ENCODE assay signal across 21 mouse cellular contexts in the genomic region with DNA sequence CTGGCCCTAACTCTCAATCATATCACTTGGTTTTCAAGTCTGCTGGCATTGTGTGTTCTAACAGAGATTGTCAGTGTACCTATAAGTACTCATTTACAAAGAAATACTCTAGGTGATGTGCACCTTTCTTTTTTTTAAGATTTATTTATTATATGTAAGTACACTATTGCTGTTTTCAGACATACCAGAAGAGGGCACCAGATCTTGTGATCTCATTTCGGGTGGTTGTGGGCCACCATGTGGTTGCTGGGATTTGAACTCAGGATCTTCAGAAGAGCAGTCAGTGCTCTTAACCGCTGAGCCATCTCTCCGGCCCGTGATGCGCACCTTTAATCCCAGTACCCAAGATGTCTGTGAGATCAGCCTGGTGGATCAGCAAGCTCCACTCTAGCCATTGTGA. TPM values are rescaled to one million over a fixed set of nuclear protein-coding genes. Genes with fewer than 3 reads are reported as not detected.
DNase-seq lines count a peak whose midpoint lies in the region; ATAC-seq and TF ChIP-seq lines count a peak whose summit lies in the region.
"Had no signal": no experiment of that assay in that cellular context is flagged by ENCODE, and none has a peak within 500 bp of the region (broad histone marks: within the 10 kb centered on the region; RNA-seq: fewer than 3 reads in every experiment).

No protein-coding gene starts in this region.

- peak; percentile 42 for DNase-seq in CD4-positive, CD25-positive, alpha-beta regulatory T cell, adult 2 months (ENCODE audit: low read depth, low spot score)
- DNase-seq in kidney, postnatal 0 days (ENCODE audit: low spot score) = no peak
- no peak for DNase-seq in kidney, postnatal 10 days
- peak; percentile 30 for DNase-seq in thymus, postnatal 14 days
- DNase-seq in thymus, postnatal 4 days = no peak
- peak; percentile 52 for DNase-seq in splenic B cell, adult 2 months (ENCODE audit: low read depth, low spot score)
- no peak for DNase-seq in yolk sac, embryonic 10.5 days (ENCODE audit: low spot score)
- DNase-seq: adrenal gland, postnatal 25 days; cerebellum, adult 11-12 months; cerebellum, postnatal 14 days; forebrain, postnatal 0 days; kidney, postnatal 14 days; left cerebral cortex, postnatal 4 days; liver, embryonic 13.5 days had no signal

- no peak overlapping the region for H3K4me3 ChIP-seq in kidney, postnatal 0 days (replicated peaks; ENCODE audit: low read depth, low read length)
- H3K4me3 ChIP-seq: embryonic facial prominence, embryonic 15.5 days; heart, embryonic 12.5 days; intestine, embryonic 15.5 days; liver, embryonic 13.5 days; midbrain, embryonic 15.5 days; myocyte had no signal

- peak; percentile 24 for TF ChIP-seq CTCF in kidney, postnatal 0 days (IDR thresholded peaks at IDR 0.05; ENCODE audit: low read depth)

- H3K36me3 ChIP-seq in kidney, postnatal 0 days (ENCODE audit: insufficient read depth, low read length) = no peaks in the 10 kb centered on the region
- no peaks in the 10 kb centered on the region for H3K36me3 ChIP-seq in splenic B cell, adult 2 months (ENCODE audit: control insufficient read depth, insufficient read depth, low read length, poor library complexity, severe bottlenecking)
- H3K36me3 ChIP-seq: embryonic facial prominence, embryonic 15.5 days; heart, embryonic 12.5 days; intestine, embryonic 15.5 days; liver, embryonic 13.5 days; midbrain, embryonic 15.5 days had no signal

- H3K27me3 ChIP-seq in kidney, postnatal 0 days (ENCODE audit: insufficient read depth, low read length) = no peaks in the 10 kb centered on the region
- no peaks in the 10 kb centered on the region for H3K27me3 ChIP-seq in splenic B cell, adult 2 months (ENCODE audit: control insufficient read depth, insufficient read depth, low read length, poor library complexity, severe bottlenecking)
- H3K27me3 ChIP-seq: embryonic facial prominence, embryonic 15.5 days; heart, embryonic 12.5 days; intestine, embryonic 15.5 days; midbrain, embryonic 15.5 days had no signal

- H3K9me3 ChIP-seq in kidney, postnatal 0 days (replicated peaks; ENCODE audit: low read length) = no peaks in the 10 kb centered on the region
- H3K9me3 ChIP-seq: embryonic facial prominence, embryonic 15.5 days; heart, embryonic 12.5 days; intestine, embryonic 15.5 days; liver, embryonic 13.5 days; midbrain, embryonic 15.5 days had no signal

- WGBS in kidney, postnatal 0 days = 95% methylated on average over 5 of the region's 5 CpGs

- no peak for ATAC-seq in CD4-positive, CD25-positive, alpha-beta regulatory T cell, adult 4 months
- ATAC-seq in kidney, postnatal 0 days (replicated peaks; ENCODE audit: low FRiP score, low read depth) = no peak
- ATAC-seq: forebrain, postnatal 0 days; intestine, embryonic 15.5 days; midbrain, embryonic 15.5 days had no signal

- H3K27ac ChIP-seq in kidney, postnatal 0 days = no peak overlapping the region
- H3K27ac ChIP-seq: embryonic facial prominence, embryonic 15.5 days; hindbrain, embryonic 14.5 days; intestine, embryonic 15.5 days; liver, embryonic 13.5 days; midbrain, embryonic 15.5 days had no signal

- H3K9ac ChIP-seq in kidney, postnatal 0 days (ENCODE audit: low read depth, low read length) = no peak overlapping the region
- H3K9ac ChIP-seq: embryonic facial prominence, embryonic 15.5 days; forebrain, postnatal 0 days; heart, embryonic 12.5 days; hindbrain, embryonic 14.5 days; intestine, embryonic 15.5 days; liver, embryonic 13.5 days; midbrain, embryonic 15.5 days had no signal

- no peak overlapping the region for H3K4me2 ChIP-seq in kidney, postnatal 0 days (ENCODE audit: low read length)
- H3K4me2 ChIP-seq: embryonic facial prominence, embryonic 15.5 days; heart, embryonic 12.5 days; hindbrain, embryonic 14.5 days; intestine, embryonic 15.5 days; liver, embryonic 13.5 days; midbrain, embryonic 15.5 days had no signal

- no peaks in the 10 kb centered on the region for H3K4me1 ChIP-seq in kidney, postnatal 0 days (replicated peaks; ENCODE audit: insufficient read depth, low read length)
- H3K4me1 ChIP-seq: embryonic facial prominence, embryonic 15.5 days; midbrain, embryonic 15.5 days had no signal

RNA-seq across cellular contexts. Expression of gene Slc16a10, which starts 37.1 kb away (rescaled TPM):
- polyA plus RNA-seq in CD4-positive, CD25-positive, alpha-beta regulatory T cell, adult 4 months (2017; shearing (Covaris generic)) = 1 to 10 TPM; 2.5 to 3.0 TPM
- 10.0 and 10.1 TPM in 2 replicates for polyA plus RNA-seq in kidney, postnatal 0 days (2015; fragmentation: Nextera tagmentation; extraction: Ambion mirVana)

Comparison
In these comparisons a context has a peak if more than half of its experiments do, and no peak if none do; other contexts are left out.
1. DNase-seq: peak in CD4-positive, CD25-positive, alpha-beta regulatory T cell, adult 2 months (single experiment), thymus, postnatal 14 days (single experiment) and splenic B cell, adult 2 months (single experiment); none in kidney, postnatal 0 days (single experiment), kidney, postnatal 10 days (single experiment), thymus, postnatal 4 days (single experiment) and yolk sac, embryonic 10.5 days (single experiment).